Mouse (Mus musculus): Measurements from ENCODE around the gene Tdrkh.

GRCm38 (mm10) chr3:94382308-94382707 is 30.8 kb upstream of the Tdrkh start:
- TF ChIP-seq NANOG (IDR thresholded peaks at IDR 0.05; ENCODE audit: borderline replicate concordance, low read length) (no peak), CTCF (conservative IDR thresholded peaks at IDR 0.05; ENCODE audit: low read length) (no peak), POU5F1 (IDR thresholded peaks at IDR 0.05; ENCODE audit: borderline replicate concordance, low read length) (no peak)
